Mouse (Mus musculus): ENCODE results near the gene Caln1. TPM values are rescaled to one million over a fixed set of nuclear protein-coding genes. Genes with fewer than 3 reads are reported as not detected.

Caln1 gene
- polyA plus RNA-seq, 1 experiment = 6.9 TPM

- DNase-seq (ENCODE audit: low read depth) = peak; percentile 73
- TF ChIP-seq POLR2A (IDR thresholded peaks at IDR 0.05; ENCODE audit: borderline replicate concordance, extremely low read depth, insufficient read depth, insufficient read length, poor library complexity, severe bottlenecking) (no peak), CTCF (IDR thresholded peaks at IDR 0.05; ENCODE audit: borderline replicate concordance, extremely low read depth, insufficient read depth, insufficient read length) (peak; percentile 83)
Measured at GRCm38 (mm10) chr5:130862302-130862701, 493.0 kb downstream of the Caln1 start.

- DNase-seq (ENCODE audit: low read depth) = no peak
- TF ChIP-seq CTCF (IDR thresholded peaks at IDR 0.05; ENCODE audit: borderline replicate concordance, extremely low read depth, insufficient read depth, insufficient read length) (peak; percentile 46; the same call in 1 of the 2 replicates), POLR2A (IDR thresholded peaks at IDR 0.05; ENCODE audit: borderline replicate concordance, extremely low read depth, insufficient read depth, insufficient read length, poor library complexity, severe bottlenecking) (no peak)
Measured at GRCm38 (mm10) chr5:130869869-130870268, 500.6 kb downstream of the Caln1 start.

- DNase-seq (ENCODE audit: low read depth) = peak; percentile 73
- TF ChIP-seq POLR2A (IDR thresholded peaks at IDR 0.05; ENCODE audit: borderline replicate concordance, extremely low read depth, insufficient read depth, insufficient read length, poor library complexity, severe bottlenecking) (no peak), CTCF (IDR thresholded peaks at IDR 0.05; ENCODE audit: borderline replicate concordance, extremely low read depth, insufficient read depth, insufficient read length) (no peak)
Measured at GRCm38 (mm10) chr5:130871086-130871485, 501.8 kb downstream of the Caln1 start.

- TF ChIP-seq POLR2A (IDR thresholded peaks at IDR 0.05; ENCODE audit: borderline replicate concordance, extremely low read depth, insufficient read depth, insufficient read length, poor library complexity, severe bottlenecking) = no peak
- no peak for TF ChIP-seq CTCF (IDR thresholded peaks at IDR 0.05; ENCODE audit: borderline replicate concordance, extremely low read depth, insufficient read depth, insufficient read length)
- no peak for DNase-seq (ENCODE audit: low read depth)
Measured at GRCm38 (mm10) chr5:130875391-130875790, 506.1 kb downstream of the Caln1 start.

GRCm38 (mm10) chr5:130880331-130880730 lies 511.1 kb downstream of the Caln1 start:
- TF ChIP-seq POLR2A (IDR thresholded peaks at IDR 0.05; ENCODE audit: borderline replicate concordance, extremely low read depth, insufficient read depth, insufficient read length, poor library complexity, severe bottlenecking) (no peak), CTCF (IDR thresholded peaks at IDR 0.05; ENCODE audit: borderline replicate concordance, extremely low read depth, insufficient read depth, insufficient read length) (no peak)
- DNase-seq (ENCODE audit: low read depth) = peak; percentile 67

GRCm38 (mm10) chr5:130891735-130892134 lies 522.5 kb downstream of the Caln1 start:
- TF ChIP-seq POLR2A (IDR thresholded peaks at IDR 0.05; ENCODE audit: borderline replicate concordance, extremely low read depth, insufficient read depth, insufficient read length, poor library complexity, severe bottlenecking) (no peak), CTCF (IDR thresholded peaks at IDR 0.05; ENCODE audit: borderline replicate concordance, extremely low read depth, insufficient read depth, insufficient read length) (no peak)
- DNase-seq (ENCODE audit: low read depth) = peak; percentile 80

- TF ChIP-seq CTCF (IDR thresholded peaks at IDR 0.05; ENCODE audit: borderline replicate concordance, extremely low read depth, insufficient read depth, insufficient read length) (peak; percentile 44; the same call in 1 of the 2 replicates), POLR2A (IDR thresholded peaks at IDR 0.05; ENCODE audit: borderline replicate concordance, extremely low read depth, insufficient read depth, insufficient read length, poor library complexity, severe bottlenecking) (no peak)
- DNase-seq (ENCODE audit: low read depth) = no peak
Measured at GRCm38 (mm10) chr5:130895991-130896390, 526.7 kb downstream of the Caln1 start.

Other genes with a start within 250 kb of the Caln1 start
- 11.7 and 12.4 TPM in 2 replicates for gene Kctd7, start 224.6 kb upstream of the Caln1 start, polyA plus RNA-seq (2012; rRNA removed)
- 32.2 and 34.5 TPM in 2 replicates for gene Rabgef1, start 197.7 kb upstream of the Caln1 start, polyA plus RNA-seq (2012; rRNA removed)
- gene Tmem248, start 152.4 kb upstream of the Caln1 start, polyA plus RNA-seq (2012; rRNA removed) = 24.6 and 30.4 TPM in 2 replicates
- gene Sbds, start 113.9 kb upstream of the Caln1 start, polyA plus RNA-seq (2012; rRNA removed) = 37.9 and 41.3 TPM in 2 replicates
- 15.8 and 18.8 TPM in 2 replicates for gene Tyw1, start 113.8 kb upstream of the Caln1 start, polyA plus RNA-seq (2012; rRNA removed)
- not detected in 2 replicates for gene A330070K13Rik, start 15.2 kb downstream of the Caln1 start, polyA plus RNA-seq (2012; rRNA removed)